Mouse (Mus musculus): ENCODE results near the gene Shb.

DNA sequence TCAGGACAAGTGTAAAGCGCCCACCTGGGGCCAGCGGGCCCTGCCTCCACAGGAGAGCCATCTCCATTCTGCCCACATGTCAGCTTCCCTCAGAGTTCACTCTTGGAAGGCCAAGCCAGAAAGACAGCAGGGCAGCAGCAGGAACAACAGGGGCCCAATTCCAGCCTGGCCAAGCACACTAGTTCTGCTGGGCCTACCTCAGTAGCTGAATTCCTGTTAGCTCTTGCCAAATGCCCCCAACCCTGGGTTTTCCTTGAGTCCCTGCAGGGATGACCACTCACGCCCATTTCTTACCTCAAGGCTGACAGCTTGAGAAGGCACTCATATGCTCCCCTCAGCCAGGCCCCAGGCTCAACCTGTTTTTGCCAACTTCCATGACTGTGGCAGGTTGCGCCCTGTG lies 22.9 kb downstream of the Shb start:
- no peak for TF ChIP-seq CTCF (IDR thresholded peaks at IDR 0.05; ENCODE audit: low read depth)
- no peak for TF ChIP-seq EP300 (IDR thresholded peaks at IDR 0.05; ENCODE audit: low read depth)
